Mouse (Mus musculus): ENCODE results near the gene Scml4.

- TF ChIP-seq POLR2A (IDR thresholded peaks at IDR 0.05; ENCODE audit: control insufficient read depth, extremely low read depth, insufficient read depth, low read length, poor library complexity) (no peak), CTCF (IDR thresholded peaks at IDR 0.05; ENCODE audit: borderline replicate concordance, control insufficient read depth, extremely low read depth, insufficient read depth, low read length, poor library complexity) (no peak)
Measured at GRCm38 (mm10) chr10:42857021-42857420, 3.1 kb upstream of the Scml4 start.
